Mouse (Mus musculus) CH12.LX (cell line): ENCODE data around the gene Aes. TPM values are rescaled to one million over a fixed set of nuclear protein-coding genes. Genes with fewer than 3 reads are reported as not detected.

Source experiments
- DNase-seq: peaks from one replicate; pipeline ENCODE4 v3.0.0-alpha.2; 2013; ENCODE audit errors: extremely low read depth
- H3K27ac ChIP-seq: 2 replicates; pipeline ENCODE4 v1.5.1; 2012; ENCODE audit warnings: low read depth, mild to moderate bottlenecking, control low read depth, moderate library complexity; ENCODE audit not compliant: insufficient read depth
- H3K27me3 ChIP-seq: replicated peaks from 2 replicates; pipeline ENCODE3; 2012; ENCODE audit warnings: inconsistent platforms
- H3K36me3 ChIP-seq, 2 experiments: replicated peaks in 1 of 2; 2 replicates each; pipeline versions ENCODE3 to v1.6.1; 2012; ENCODE audit warnings: inconsistent platforms in 1 of 2, low read length in 1 of 2, mild to moderate bottlenecking in 1 of 2, mixed read lengths in 1 of 2, moderate library complexity in 1 of 2; ENCODE audit not compliant: control insufficient read depth in 1 of 2, insufficient read depth in 1 of 2
- H3K4me1 ChIP-seq, 2 experiments: 2 replicates each; pipeline ENCODE4 v1.6.1; 2012; ENCODE audit warnings: inconsistent platforms in 1 of 2, moderate library complexity in 1 of 2; ENCODE audit not compliant: insufficient read depth in 2 of 2, control insufficient read depth in 1 of 2
- H3K4me2 ChIP-seq: 2 replicates; pipeline ENCODE4 v1.6.1; 2012; ENCODE audit warnings: low read depth, mild to moderate bottlenecking, control low read depth; ENCODE audit not compliant: poor library complexity, insufficient read depth, severe bottlenecking
- H3K4me3 ChIP-seq, 3 experiments: fragments of 150-350 bp in 1 of 3; sonication (generic) in 1 of 3; replicated peaks in 1 of 3; 2 replicates each; pipeline versions ENCODE3 to v1.5.1; 2011 to 2012; ENCODE audit warnings: low read depth in 2 of 3, low read length in 2 of 3, mild to moderate bottlenecking in 2 of 3, moderate library complexity in 2 of 3, control low read depth in 1 of 3, improper control_type of control experiment in 1 of 3, inconsistent platforms in 1 of 3, mixed read lengths in 1 of 3; ENCODE audit not compliant: poor library complexity in 1 of 3
- H3K79me2 ChIP-seq: replicated peaks from 2 replicates; pipeline ENCODE4 v1.6.1; 2012; ENCODE audit warnings: mild to moderate bottlenecking, moderate library complexity; ENCODE audit not compliant: control insufficient read depth, poor library complexity, insufficient read depth, severe bottlenecking; ENCODE audit errors: extremely low read depth
- H3K9ac ChIP-seq: 2 replicates; pipeline ENCODE4 v1.6.1; 2012; ENCODE audit warnings: low read depth, mild to moderate bottlenecking, control low read depth, moderate library complexity; ENCODE audit not compliant: insufficient read depth
- H3K9me3 ChIP-seq: replicated peaks from 2 replicates; pipeline ENCODE3; 2012; ENCODE audit warnings: low read length, inconsistent platforms, mixed read lengths
- BHLHE40 ChIP-seq: IDR thresholded peaks from 2 replicates; pipeline ENCODE4 v1.6.1; 2011; ENCODE audit warnings: mild to moderate bottlenecking, low read depth, low read length, improper control_type of control experiment
- CHD1 ChIP-seq: IDR thresholded peaks from 2 replicates; pipeline ENCODE4 v1.6.1; 2012; ENCODE audit warnings: low read depth, low read length, improper control_type of control experiment, inconsistent platforms
- IRF4 ChIP-seq: IDR thresholded peaks from 2 replicates; pipeline ENCODE4 v1.6.1; 2014; ENCODE audit warnings: low read depth, mild to moderate bottlenecking, inconsistent platforms, low read length, improper control_type of control experiment
- JUND ChIP-seq: conservative IDR thresholded peaks from 2 replicates; pipeline ENCODE4 v1.6.1; 2011; ENCODE audit warnings: low read depth, low read length, improper control_type of control experiment
- MAFK ChIP-seq: IDR thresholded peaks from 2 replicates; pipeline ENCODE4 v1.6.1; 2011; ENCODE audit warnings: low read length, improper control_type of control experiment; ENCODE audit not compliant: insufficient replicate concordance
- MAX ChIP-seq: IDR thresholded peaks from 2 replicates; pipeline ENCODE4 v1.6.1; 2011; ENCODE audit warnings: low read length, improper control_type of control experiment
- MAZ ChIP-seq: IDR thresholded peaks from 2 replicates; pipeline ENCODE4 v1.6.1; 2012; ENCODE audit warnings: low read depth, mild to moderate bottlenecking, inconsistent platforms, low read length, improper control_type of control experiment, moderate library complexity
- MXI1 ChIP-seq: IDR thresholded peaks from 2 replicates; pipeline ENCODE4 v1.6.1; 2011; ENCODE audit warnings: mild to moderate bottlenecking, low read depth, low read length, improper control_type of control experiment
- MYC ChIP-seq: IDR thresholded peaks from 2 replicates; pipeline ENCODE4 v1.6.1; 2011; ENCODE audit warnings: low read depth, mild to moderate bottlenecking, improper control_type of control experiment, low read length
- NRF1 ChIP-seq: IDR thresholded peaks from 2 replicates; pipeline ENCODE4 v1.6.1; 2014; ENCODE audit warnings: low read depth, mild to moderate bottlenecking, inconsistent platforms, low read length, improper control_type of control experiment, moderate library complexity
- POLR2A ChIP-seq: IDR thresholded peaks from 2 replicates; pipeline ENCODE4 v1.6.1; 2011; ENCODE audit warnings: low read depth, mild to moderate bottlenecking, improper control_type of control experiment, low read length
- POLR2AphosphoS2 ChIP-seq: IDR thresholded peaks from 2 replicates; pipeline ENCODE4 v1.6.1; 2011; ENCODE audit warnings: low read depth, low read length, improper control_type of control experiment
- RAD21 ChIP-seq: IDR thresholded peaks from 2 replicates; pipeline ENCODE4 v1.6.1; 2011; ENCODE audit warnings: low read depth, mild to moderate bottlenecking, low read length, improper control_type of control experiment, moderate library complexity
- RCOR1 ChIP-seq: conservative IDR thresholded peaks from 2 replicates; pipeline ENCODE4 v1.6.1; 2012; ENCODE audit warnings: low read depth, mild to moderate bottlenecking, inconsistent platforms, low read length, improper control_type of control experiment
- SIN3A ChIP-seq: IDR thresholded peaks from 2 replicates; pipeline ENCODE4 v1.6.1; 2012; ENCODE audit warnings: low read length, improper control_type of control experiment, inconsistent platforms
- TCF12 ChIP-seq: IDR thresholded peaks from 2 replicates; pipeline ENCODE4 v1.6.1; 2014; ENCODE audit warnings: low read depth, mild to moderate bottlenecking, inconsistent platforms, low read length, improper control_type of control experiment
- UBTF ChIP-seq: IDR thresholded peaks from 2 replicates; pipeline ENCODE4 v1.6.1; 2012; ENCODE audit warnings: low read depth, mild to moderate bottlenecking, inconsistent platforms, low read length, improper control_type of control experiment, moderate library complexity
- USF1 ChIP-seq: IDR thresholded peaks from 2 replicates; pipeline ENCODE4 v1.6.1; 2014; ENCODE audit warnings: low read depth, mild to moderate bottlenecking, inconsistent platforms, low read length, improper control_type of control experiment
- ZMIZ1 ChIP-seq: IDR thresholded peaks from 2 replicates; pipeline ENCODE4 v1.6.1; 2012; ENCODE audit warnings: low read depth, mild to moderate bottlenecking, inconsistent platforms, low read length, improper control_type of control experiment
- dilution Hi-C: fragments of 300-500 bp; cut with MboI; formaldehyde crosslinking; loops from 2 replicates; pipeline ENCODE4 v1.14.3; 2020; ENCODE audit warnings: low sequenced_read_pairs; ENCODE audit not compliant: extremely low pct_unique_long_range_greater_than_20kb, extremely low pct_ligation_motif_present
- in situ Hi-C: fragments of 300-500 bp; cut with MboI; formaldehyde crosslinking; loops from 3 replicates; pipeline ENCODE4 v1.14.3; 2019; ENCODE audit warnings: low sequenced_read_pairs, low pct_ligation_motif_present, low pct_unique_long_range_greater_than_20kb, mixed read lengths
- polyA plus RNA-seq: library from polyadenylated mRNA; unstranded; fragments of >175 nt; gene quantifications from 2 replicates; pipeline ENCODE4 v1.2.1, GENCODE M21; 2012; ENCODE audit warnings: low read depth; ENCODE audit not compliant: insufficient read length
- total RNA-seq, 2 experiments: library from RNA; depleted of rRNA; stranded (reverse); fragments of 300-350 nt in 1 of 2; fragments of >200 nt in 1 of 2; gene quantifications; 2 replicates each; pipeline ENCODE4 v1.2.3; 2012 to 2014

The Aes gene
- total and polyA plus RNA-seq, 3 experiments: 11.5 to 114 (median 25.1) TPM

DNA sequence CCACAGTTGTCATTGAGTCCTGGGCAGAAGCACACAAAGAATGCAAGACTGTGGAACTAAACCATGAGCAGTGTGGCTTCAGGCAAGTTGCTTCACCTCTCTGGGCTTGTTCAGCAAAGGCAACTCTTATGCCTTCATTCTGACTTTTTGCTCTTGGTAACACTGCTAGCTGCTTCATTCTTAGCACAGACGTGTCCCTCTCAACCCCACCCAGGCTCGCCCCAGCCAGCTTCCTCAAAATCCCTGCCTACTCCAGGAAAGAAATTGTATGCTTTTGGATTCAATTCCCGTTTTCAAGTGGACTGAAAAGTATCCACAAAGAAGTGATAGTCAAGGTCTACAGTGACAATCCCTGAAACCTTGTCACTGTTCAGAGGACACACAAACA is 39.3 kb upstream of the Aes start:
- in situ Hi-C loops: no loop called here
- no peak for DNase-seq
- Histone ChIP-seq H3K4me2 (no peak overlapping the region), H3K9ac (no peak overlapping the region), H3K9me3 (no peaks in the 10 kb centered on the region), H3K4me3 (no peak overlapping the region), H3K27ac (no peak overlapping the region), H3K79me2 (no peaks in the 10 kb centered on the region)
- no peak for TF ChIP-seq TCF12
- TF ChIP-seq, all 38 proteins: peak for 0
- dilution Hi-C loops: no loop called here
- Histone ChIP-seq H3K4me1 (peaks cover 33 to 62% of the 10 kb centered on the region in 2 experiments), H3K36me3 (no peaks in the 10 kb centered on the region), H3K27me3 (peaks cover 4% of the 10 kb centered on the region)

GRCm38 (mm10) chr10:81523142-81523541 is 36.1 kb upstream of the Aes start:
- Histone ChIP-seq H3K9me3 (no peaks in the 10 kb centered on the region), H3K27ac (no peak overlapping the region), H3K4me2 (peak overlapping the region; percentile 54), H3K4me1 (peaks cover 19 to 50% of the 10 kb centered on the region in 2 experiments), H3K36me3 (peaks cover 0 to 4% of the 10 kb centered on the region in 2 experiments), H3K27me3 (peaks cover 4% of the 10 kb centered on the region), H3K4me3 (peak overlapping the region; percentile 42 to 49 (median 48)), H3K9ac (no peak overlapping the region), H3K79me2 (no peaks in the 10 kb centered on the region)
- in situ Hi-C loops: no loop called here
- dilution Hi-C loops: no loop called here
- TF ChIP-seq MAX: no peak
- TF ChIP-seq NRF1: no peak
- no peak for DNase-seq

DNA sequence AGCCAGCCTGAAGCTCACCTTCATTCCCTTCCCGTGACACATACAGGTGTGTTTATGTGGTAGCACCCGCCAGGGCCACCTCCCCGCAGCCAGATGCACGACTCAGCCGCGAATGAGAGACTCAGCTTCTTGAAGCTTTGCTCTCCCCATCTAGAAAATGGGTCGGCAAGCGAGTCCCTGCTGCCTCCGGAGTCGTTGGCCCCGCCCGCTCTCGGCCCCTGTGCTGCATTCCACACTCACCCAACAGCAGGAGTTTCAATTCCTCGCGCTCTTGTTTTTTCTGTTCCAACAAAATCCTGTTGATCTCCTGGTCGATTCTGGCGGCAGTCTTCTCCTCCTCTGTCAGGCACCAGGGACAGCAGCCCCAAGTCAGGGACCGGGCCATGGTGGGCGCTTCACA is 35.7 kb upstream of the Aes start:
- dilution Hi-C loops (no loop called here), in situ Hi-C loops (no loop called here)
- Histone ChIP-seq H3K4me1 (peaks cover 17 to 46% of the 10 kb centered on the region in 2 experiments), H3K4me3 (peak overlapping the region; percentile 42 to 49 (median 48)), H3K4me2 (peak overlapping the region; percentile 54), H3K27me3 (peaks cover 4% of the 10 kb centered on the region), H3K36me3 (peaks cover 0 to 4% of the 10 kb centered on the region in 2 experiments), H3K27ac (peak overlapping the region; percentile 37; the same call in 1 of the 2 replicates), H3K79me2 (no peaks in the 10 kb centered on the region), H3K9me3 (no peaks in the 10 kb centered on the region), H3K9ac (peak overlapping the region; percentile 20; the same call in 1 of the 2 replicates)
- TF ChIP-seq MAZ: no peak
- no peak for TF ChIP-seq RAD21
- no peak for DNase-seq

- H3K27ac ChIP-seq: peak within 1 kb of the TSS; percentile 37; the same call in 1 of the 2 replicates
- dilution Hi-C loops (no loop called here), in situ Hi-C loops (no loop called here)
- H3K36me3 ChIP-seq: peaks cover 3 to 10% of the 10 kb centered on the region in 2 experiments
- no peaks in the 10 kb centered on the region for H3K9me3 ChIP-seq
- H3K4me2 ChIP-seq: peak within 1 kb of the TSS; percentile 54
- H3K4me1 ChIP-seq: peaks cover 17 to 40% of the 10 kb centered on the region in 2 experiments
- H3K9ac ChIP-seq: peak within 1 kb of the TSS; percentile 20; the same call in 1 of the 2 replicates
- peak; percentile 72 for DNase-seq
- no peaks in the 10 kb centered on the region for H3K79me2 ChIP-seq
- peak within 1 kb of the TSS; percentile 42 to 49 (median 48) for H3K4me3 ChIP-seq
- peaks cover 4% of the 10 kb centered on the region for H3K27me3 ChIP-seq
- TF ChIP-seq ZMIZ1 (no peak), BHLHE40 (peak; percentile 43; the same call in 1 of the 2 replicates), UBTF (no peak), POLR2A (no peak), JUND (no peak), MYC (peak; percentile 74), RCOR1 (peak; percentile 59), USF1 (no peak), IRF4 (peak; percentile 52; the same call in 1 of the 2 replicates), POLR2AphosphoS2 (no peak), MXI1 (peak; percentile 82), CHD1 (no peak; the same call in 1 of the 2 replicates), MAFK (peak; percentile 53; the same call in 1 of the 2 replicates), SIN3A (peak; percentile 86; the same call in 1 of the 2 replicates)
Observed at GRCm38 (mm10) chr10:81524051-81524605, 35.2 kb upstream of the Aes start, which contains the start of gene Gna15. Gene Gna15, minus strand, starts transcription at chr10:81524225.
